Mouse (Mus musculus): Measurements from ENCODE around the gene Elp5. TPM values are rescaled to one million over a fixed set of nuclear protein-coding genes. Genes with fewer than 3 reads are reported as not detected.

The Elp5 gene
- total and polyA plus RNA-seq, 3 experiments, result 95.9 to 177 (median 119) TPM

GRCm38 (mm10) chr11:69983377-69983776 is 1.1 kb upstream of the Elp5 start:
- TF ChIP-seq ZMIZ1 (IDR thresholded peaks at IDR 0.05; ENCODE audit: low read depth, low read length) (no peak), POLR2A (IDR thresholded peaks at IDR 0.05; ENCODE audit: low read depth, low read length) (no peak), BHLHE40 (IDR thresholded peaks at IDR 0.05; ENCODE audit: low read depth, low read length) (no peak), KAT2A (IDR thresholded peaks at IDR 0.05; ENCODE audit: insufficient replicate concordance, low read length) (no peak), MEF2A (IDR thresholded peaks at IDR 0.05; ENCODE audit: borderline replicate concordance, low read depth, low read length) (no peak), POLR2AphosphoS2 (IDR thresholded peaks at IDR 0.05; ENCODE audit: low read depth, low read length) (no peak)
- in situ Hi-C loops (cut with MboI; ENCODE audit: low pct_ligation_motif_present, low pct_unique_long_range_greater_than_20kb, low sequenced_read_pairs), result no loop called here
- no peak overlapping the region for H3K4me3 ChIP-seq (replicated peaks in 1 of 3; ENCODE audit: low read depth in 2 of 3, low read length in 2 of 3, poor library complexity in 1 of 3)
- H3K27ac ChIP-seq (ENCODE audit: insufficient read depth, low read depth), result no peak overlapping the region
- no peaks in the 10 kb centered on the region for H3K27me3 ChIP-seq (replicated peaks)
- H3K4me2 ChIP-seq (ENCODE audit: insufficient read depth, low read depth, poor library complexity, severe bottlenecking), result 0 out of 2 replicates have a peak overlapping the region, but pooled peaks have one; percentile 91
- dilution Hi-C loops (cut with MboI; ENCODE audit: extremely low pct_ligation_motif_present, extremely low pct_unique_long_range_greater_than_20kb, low sequenced_read_pairs), result no loop called here
- H3K36me3 ChIP-seq (replicated peaks in 1 of 2; ENCODE audit: control insufficient read depth in 1 of 2, insufficient read depth in 1 of 2, low read length in 1 of 2), result peaks cover 37 to 59% of the 10 kb centered on the region in 2 experiments
- H3K79me2 ChIP-seq (replicated peaks; ENCODE audit: control insufficient read depth, extremely low read depth, insufficient read depth, poor library complexity, severe bottlenecking), result peaks cover 43% of the 10 kb centered on the region
- peaks cover 5 to 32% of the 10 kb centered on the region in 2 experiments for H3K4me1 ChIP-seq (ENCODE audit: control insufficient read depth in 1 of 2, insufficient read depth in 2 of 2)
- DNase-seq (ENCODE audit: extremely low read depth), result no peak
- 0 out of 2 replicates have a peak overlapping the region, but pooled peaks have one; percentile 89 for H3K9ac ChIP-seq (ENCODE audit: insufficient read depth, low read depth)
- H3K9me3 ChIP-seq (replicated peaks; ENCODE audit: low read length), result peaks cover 2% of the 10 kb centered on the region

- H3K4me2 ChIP-seq (ENCODE audit: insufficient read depth, low read depth, poor library complexity, severe bottlenecking), result peak overlapping the region; percentile 91
- peak overlapping the region; percentile 89; the same call in 1 of the 2 replicates for H3K9ac ChIP-seq (ENCODE audit: insufficient read depth, low read depth)
- TF ChIP-seq RAD21 (IDR thresholded peaks at IDR 0.05; ENCODE audit: low read depth, low read length), result no peak
- no peak for TF ChIP-seq USF1 (IDR thresholded peaks at IDR 0.05; ENCODE audit: low read depth, low read length)
- no peak for TF ChIP-seq ETS1 (conservative IDR thresholded peaks at IDR 0.05; ENCODE audit: low read depth, low read length)
- no peak for TF ChIP-seq JUND (conservative IDR thresholded peaks at IDR 0.05; ENCODE audit: low read depth, low read length)
- TF ChIP-seq SIN3A (IDR thresholded peaks at IDR 0.05; ENCODE audit: low read length), result no peak
- TF ChIP-seq POLR2AphosphoS2 (IDR thresholded peaks at IDR 0.05; ENCODE audit: low read depth, low read length), result no peak
- TF ChIP-seq KAT2A (IDR thresholded peaks at IDR 0.05; ENCODE audit: insufficient replicate concordance, low read length), result no peak
- DNase-seq (ENCODE audit: extremely low read depth), result no peak
- H3K9me3 ChIP-seq (replicated peaks; ENCODE audit: low read length), result peaks cover 2% of the 10 kb centered on the region
- H3K79me2 ChIP-seq (replicated peaks; ENCODE audit: control insufficient read depth, extremely low read depth, insufficient read depth, poor library complexity, severe bottlenecking), result peaks cover 45% of the 10 kb centered on the region
- dilution Hi-C loops (cut with MboI; ENCODE audit: extremely low pct_ligation_motif_present, extremely low pct_unique_long_range_greater_than_20kb, low sequenced_read_pairs) (no loop called here), in situ Hi-C loops (cut with MboI; ENCODE audit: low pct_ligation_motif_present, low pct_unique_long_range_greater_than_20kb, low sequenced_read_pairs) (no loop called here)
- H3K27me3 ChIP-seq (replicated peaks), result no peaks in the 10 kb centered on the region
- no peak overlapping the region for H3K4me3 ChIP-seq (replicated peaks in 1 of 3; ENCODE audit: low read depth in 2 of 3, low read length in 2 of 3, poor library complexity in 1 of 3)
- peaks cover 5 to 33% of the 10 kb centered on the region in 2 experiments for H3K4me1 ChIP-seq (ENCODE audit: control insufficient read depth in 1 of 2, insufficient read depth in 2 of 2)
- no peak overlapping the region for H3K27ac ChIP-seq (ENCODE audit: insufficient read depth, low read depth)
- peaks cover 34 to 59% of the 10 kb centered on the region in 2 experiments for H3K36me3 ChIP-seq (replicated peaks in 1 of 2; ENCODE audit: control insufficient read depth in 1 of 2, insufficient read depth in 1 of 2, low read length in 1 of 2)
Observed at GRCm38 (mm10) chr11:69982877-69983276, 560 bp upstream of the Elp5 start.

- peaks cover 45% of the 10 kb centered on the region for H3K79me2 ChIP-seq (replicated peaks; ENCODE audit: control insufficient read depth, extremely low read depth, insufficient read depth, poor library complexity, severe bottlenecking)
- H3K4me3 ChIP-seq (replicated peaks in 1 of 3; ENCODE audit: low read depth in 2 of 3, low read length in 2 of 3, poor library complexity in 1 of 3), result peak within 1 kb of the TSS; percentile 76 to 98 (median 82)
- dilution Hi-C loops (cut with MboI; ENCODE audit: extremely low pct_ligation_motif_present, extremely low pct_unique_long_range_greater_than_20kb, low sequenced_read_pairs), result no loop called here
- peak within 1 kb of the TSS; percentile 71 for H3K27ac ChIP-seq (ENCODE audit: insufficient read depth, low read depth)
- peaks cover 5 to 33% of the 10 kb centered on the region in 2 experiments for H3K4me1 ChIP-seq (ENCODE audit: control insufficient read depth in 1 of 2, insufficient read depth in 2 of 2)
- DNase-seq (ENCODE audit: extremely low read depth), result no peak
- H3K27me3 ChIP-seq (replicated peaks), result no peaks in the 10 kb centered on the region
- H3K4me2 ChIP-seq (ENCODE audit: insufficient read depth, low read depth, poor library complexity, severe bottlenecking), result peak within 1 kb of the TSS; percentile 91
- H3K36me3 ChIP-seq (replicated peaks in 1 of 2; ENCODE audit: control insufficient read depth in 1 of 2, insufficient read depth in 1 of 2, low read length in 1 of 2), result peaks cover 29 to 57% of the 10 kb centered on the region in 2 experiments
- peaks cover 2% of the 10 kb centered on the region for H3K9me3 ChIP-seq (replicated peaks; ENCODE audit: low read length)
- TF ChIP-seq BHLHE40 (IDR thresholded peaks at IDR 0.05; ENCODE audit: low read depth, low read length) (0 out of 2 replicates have a peak, but pooled peaks have one; percentile 4), CHD1 (IDR thresholded peaks at IDR 0.05; ENCODE audit: low read depth, low read length) (no peak), JUN (IDR thresholded peaks at IDR 0.05; ENCODE audit: insufficient read depth, low read depth, low read length) (no peak), SMC3 (IDR thresholded peaks at IDR 0.05; ENCODE audit: low read depth, low read length) (no peak), JUND (conservative IDR thresholded peaks at IDR 0.05; ENCODE audit: low read depth, low read length) (no peak), POLR2AphosphoS2 (IDR thresholded peaks at IDR 0.05; ENCODE audit: low read depth, low read length) (no peak), SIN3A (IDR thresholded peaks at IDR 0.05; ENCODE audit: low read length) (peak; percentile 55; the same call in 1 of the 2 replicates), NRF1 (IDR thresholded peaks at IDR 0.05; ENCODE audit: low read depth, low read length) (no peak), IRF4 (IDR thresholded peaks at IDR 0.05; ENCODE audit: low read depth, low read length) (0 out of 2 replicates have a peak, but pooled peaks have one; percentile 10), MYC (IDR thresholded peaks at IDR 0.05; ENCODE audit: low read depth, low read length) (no peak), MAX (IDR thresholded peaks at IDR 0.05; ENCODE audit: low read length) (no peak), RAD21 (IDR thresholded peaks at IDR 0.05; ENCODE audit: low read depth, low read length) (no peak), MXI1 (IDR thresholded peaks at IDR 0.05; ENCODE audit: low read depth, low read length) (peak; percentile 22; the same call in 1 of the 2 replicates), GABPA (IDR thresholded peaks at IDR 0.05; ENCODE audit: insufficient replicate concordance, low read depth, low read length) (no peak), TCF12 (IDR thresholded peaks at IDR 0.05; ENCODE audit: low read depth, low read length) (peak; percentile 52; the same call in 1 of the 2 replicates), ZNF384 (IDR thresholded peaks at IDR 0.05; ENCODE audit: low read depth, low read length) (no peak)
- peak within 1 kb of the TSS; percentile 89 for H3K9ac ChIP-seq (ENCODE audit: insufficient read depth, low read depth)
- in situ Hi-C loops (cut with MboI; ENCODE audit: low pct_ligation_motif_present, low pct_unique_long_range_greater_than_20kb, low sequenced_read_pairs), result no loop called here
Observed at GRCm38 (mm10) chr11:69981141-69981762, 1.1 kb downstream of the Elp5 start, which contains the start of gene Ctdnep1. Gene Ctdnep1 (plus strand): TSS chr11:69981156.
